Comparison of ENCODE assay signal across 27 mouse cellular contexts in the genomic region with DNA sequence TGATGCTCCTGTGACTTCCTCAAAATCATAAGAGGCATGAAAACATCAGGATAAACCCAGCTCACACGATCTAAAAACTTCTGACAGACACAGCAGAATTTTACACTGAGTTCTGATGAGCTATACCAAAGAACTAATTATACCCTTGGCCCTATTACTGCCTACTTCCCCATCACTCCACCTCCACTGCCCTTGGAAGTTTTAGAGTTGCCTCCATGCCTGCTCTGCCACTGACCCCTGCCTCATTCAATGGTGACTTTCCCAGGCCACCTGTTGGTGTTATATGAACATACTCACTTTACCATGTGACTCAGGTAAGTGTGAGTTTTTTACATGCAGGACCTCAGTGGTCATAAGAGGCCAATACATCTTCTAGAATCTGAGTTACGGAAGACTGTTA. TPM values are rescaled to one million over a fixed set of nuclear protein-coding genes. Genes with fewer than 3 reads are reported as not detected.
DNase-seq lines count a peak whose midpoint lies in the region; TF ChIP-seq lines count a peak whose summit lies in the region.
"Had no signal": no experiment of that assay in that cellular context is flagged by ENCODE, and none has a peak within 500 bp of the region (broad histone marks: within the 10 kb centered on the region; RNA-seq: fewer than 3 reads in every experiment).

No protein-coding gene starts in this region.

- no peak overlapping the region for H3K4me3 ChIP-seq in heart, embryonic 10.5 days
- no peak overlapping the region for H3K4me3 ChIP-seq in bone marrow macrophage, adult 2 months (ENCODE audit: insufficient read depth, low read length)
- no peak overlapping the region for H3K4me3 ChIP-seq in macrophage (ENCODE audit: inconsistent target)

- no peak for TF ChIP-seq POLR2A in bone marrow macrophage, adult 2 months (IDR thresholded peaks at IDR 0.05; ENCODE audit: borderline replicate concordance, low read depth, low read length)

- no peaks in the 10 kb centered on the region for H3K9me3 ChIP-seq in heart, embryonic 10.5 days
- H3K9me3 ChIP-seq: G1E had no signal

- H3K27ac ChIP-seq in heart, embryonic 10.5 days: no peak overlapping the region
- peak overlapping the region; percentile 98 for H3K27ac ChIP-seq in bone marrow macrophage, adult 2 months (ENCODE audit: insufficient read depth, low read depth, low read length)
- H3K27ac ChIP-seq in macrophage: peak overlapping the region; percentile 94

- H3K4me1 ChIP-seq in heart, embryonic 10.5 days: peaks cover 12% of the 10 kb centered on the region
- peaks cover 53% of the 10 kb centered on the region for H3K4me1 ChIP-seq in bone marrow macrophage, adult 2 months (ENCODE audit: control insufficient read depth, insufficient read depth, low read length)

- peak; percentile 83 for DNase-seq in heart, adult 11 months
- no peak for DNase-seq in heart, adult 18-20 months
- peak; percentile 58 for DNase-seq in heart, embryonic 10.5 days (ENCODE audit: low spot score)
- no peak for DNase-seq in heart, adult 9 months (ENCODE audit: low spot score in 2 of 2)
- no peak for DNase-seq in layer of hippocampus, postnatal 14 days (ENCODE audit: low spot score in 2 of 2)
- DNase-seq in thymus, postnatal 4 days: no peak
- DNase-seq: adrenal gland, adult 2 months; adrenal gland, adult 8-10 months; adrenal gland, postnatal 10 days; adrenal gland, postnatal 14 days; adrenal gland, postnatal 25 days; adrenal gland, postnatal 36 days; B cell, adult 2 months; cerebellum, adult 11 months; cerebellum, adult 11-12 months; cerebellum, adult 18-20 months had no signal

- no peak for TF ChIP-seq CTCF in bone marrow macrophage, adult 2 months (IDR thresholded peaks at IDR 0.05; ENCODE audit: low read depth, low read length)

- no peaks in the 10 kb centered on the region for H3K36me3 ChIP-seq in heart, embryonic 10.5 days
- H3K36me3 ChIP-seq in macrophage (ENCODE audit: inconsistent target): no peaks in the 10 kb centered on the region
- H3K36me3 ChIP-seq: G1E had no signal

- H3K27me3 ChIP-seq in heart, embryonic 10.5 days (ENCODE audit: insufficient read depth, poor library complexity, severe bottlenecking): peaks cover 7% of the 10 kb centered on the region; the same call in 1 of the 2 replicates
- H3K27me3 ChIP-seq: Patski had no signal

- no peaks in the 10 kb centered on the region for H3K79me2 ChIP-seq in macrophage (ENCODE audit: inconsistent target)

- 83% methylated on average over 2 of the region's 2 CpGs for WGBS in heart, embryonic 10.5 days
- WGBS in macrophage (ENCODE audit: missing documents): 50% methylated on average over 2 of the region's 2 CpGs

RNA-seq across cellular contexts. Expression of a gene that starts 13.7 kb away (rescaled TPM):
- not detected for total RNA-seq in heart, adult 18-20 months (2021)
- not detected in 2 replicates for polyA plus RNA-seq in heart, embryonic 10.5 days (2016; fragmentation: Nextera tagmentation; extraction: Ambion mirVana)
- not detected in 2 replicates for polyA plus RNA-seq in bone marrow macrophage, adult 2 months (2012; ENCODE audit: insufficient read depth, insufficient read length, missing spikeins)
- not detected for total RNA-seq in macrophage (2018; cell fraction: chromatin; rRNA removed)
- not detected for total RNA-seq in macrophage (2018; cell fraction: cytosol; rRNA removed)
- total RNA-seq in macrophage (2018; cell fraction: nucleus; rRNA removed): not detected
- not detected in 3 replicates for polyA plus RNA-seq in macrophage (2018)
- not detected for total RNA-seq in layer of hippocampus, postnatal 14 days (2021)
- total RNA-seq: adrenal gland, adult 18-20 months; adrenal gland, adult 2 months; adrenal gland, adult 8-10 months; adrenal gland, postnatal 10 days; adrenal gland, postnatal 14 days; adrenal gland, postnatal 25 days; adrenal gland, postnatal 36 days; adrenal gland, postnatal 4 days; CH12.LX; ES-E14; G1E; MEL had no signal
- polyA plus RNA-seq: adrenal gland, adult 2 months; brain, embryonic 14.5 days; C2C12; G1E; Patski had no signal

RNA-seq across cellular contexts. Expression of a gene that starts 29.2 kb away (rescaled TPM):
- 10 to 100 TPM; 22.0 to 22.2 TPM for total RNA-seq in heart, adult 18-20 months (2021)
- 15.7 and 18.2 TPM in 2 replicates for polyA plus RNA-seq in heart, embryonic 10.5 days (2016; fragmentation: Nextera tagmentation; extraction: Ambion mirVana)
- polyA plus RNA-seq in bone marrow macrophage, adult 2 months (2012; ENCODE audit: insufficient read depth, insufficient read length, missing spikeins): not detected in 2 replicates
- 1 to 10 TPM in 1 of 26 experiments, not detected in 25; 1.9 TPM for total RNA-seq in macrophage (2018; cell fraction: chromatin; rRNA removed)
- total RNA-seq in macrophage (2018; cell fraction: cytosol; rRNA removed): under 1 TPM in 9 of 26 experiments, not detected in 17; 0.09 to 0.27 (median 0.11) TPM
- total RNA-seq in macrophage (2018; cell fraction: nucleus; rRNA removed): under 1 TPM in 1 of 26 experiments, not detected in 25; 0.44 TPM
- 0.51 TPM in 1 of 3 replicates, not detected in the others for polyA plus RNA-seq in macrophage (2018)
- 10 to 100 TPM; 73.3 to 76.4 TPM for total RNA-seq in layer of hippocampus, postnatal 14 days (2021)
- polyA plus RNA-seq: G1E had no signal

RNA-seq across cellular contexts. Expression of a gene that starts 53.2 kb away (rescaled TPM):
- total RNA-seq in heart, adult 18-20 months (2021): 10 to 100 TPM; 53.9 to 88.6 TPM
- 20.4 and 28.9 TPM in 2 replicates for polyA plus RNA-seq in heart, embryonic 10.5 days (2016; fragmentation: Nextera tagmentation; extraction: Ambion mirVana)
- 35.3 and 38.5 TPM in 2 replicates for polyA plus RNA-seq in bone marrow macrophage, adult 2 months (2012; ENCODE audit: insufficient read depth, insufficient read length, missing spikeins)
- total RNA-seq in macrophage (2018; cell fraction: chromatin; rRNA removed): 10 to 100 TPM in 14 of 26 experiments, 1 to 10 TPM in 12; 2.1 to 27.3 (median 10.4) TPM
- 10 to 100 TPM; 15.1 to 41.4 (median 22.9) TPM for total RNA-seq in macrophage (2018; cell fraction: cytosol; rRNA removed)
- total RNA-seq in macrophage (2018; cell fraction: nucleus; rRNA removed): 10 to 100 TPM in 20 of 26 experiments, 1 to 10 TPM in 6; 6.4 to 27.3 (median 13.7) TPM
- 26.9 to 35.7 TPM (median 35.5 TPM) in 3 replicates for polyA plus RNA-seq in macrophage (2018)
- total RNA-seq in layer of hippocampus, postnatal 14 days (2021): 1 to 10 TPM; 1.2 to 1.9 TPM

Comparison
In these comparisons a context has a peak if more than half of its experiments do, and no peak if none do; other contexts are left out.
1. DNase-seq: peak in heart, adult 11 months (single experiment) and heart, embryonic 10.5 days (single experiment); none in heart, adult 18-20 months (0 of 2), heart, adult 9 months (0 of 2), layer of hippocampus, postnatal 14 days (0 of 2) and thymus, postnatal 4 days (single experiment).
2. RNA of a gene that starts 29.2 kb away (polyA plus RNA-seq): 15.7 to 18.2 TPM in heart, embryonic 10.5 days; not detected in bone marrow macrophage, adult 2 months and 0.51 TPM in macrophage; every median in the first group is over 10 times any median in the second.